Mouse (Mus musculus): ENCODE results near the gene Gm20388.

DNA sequence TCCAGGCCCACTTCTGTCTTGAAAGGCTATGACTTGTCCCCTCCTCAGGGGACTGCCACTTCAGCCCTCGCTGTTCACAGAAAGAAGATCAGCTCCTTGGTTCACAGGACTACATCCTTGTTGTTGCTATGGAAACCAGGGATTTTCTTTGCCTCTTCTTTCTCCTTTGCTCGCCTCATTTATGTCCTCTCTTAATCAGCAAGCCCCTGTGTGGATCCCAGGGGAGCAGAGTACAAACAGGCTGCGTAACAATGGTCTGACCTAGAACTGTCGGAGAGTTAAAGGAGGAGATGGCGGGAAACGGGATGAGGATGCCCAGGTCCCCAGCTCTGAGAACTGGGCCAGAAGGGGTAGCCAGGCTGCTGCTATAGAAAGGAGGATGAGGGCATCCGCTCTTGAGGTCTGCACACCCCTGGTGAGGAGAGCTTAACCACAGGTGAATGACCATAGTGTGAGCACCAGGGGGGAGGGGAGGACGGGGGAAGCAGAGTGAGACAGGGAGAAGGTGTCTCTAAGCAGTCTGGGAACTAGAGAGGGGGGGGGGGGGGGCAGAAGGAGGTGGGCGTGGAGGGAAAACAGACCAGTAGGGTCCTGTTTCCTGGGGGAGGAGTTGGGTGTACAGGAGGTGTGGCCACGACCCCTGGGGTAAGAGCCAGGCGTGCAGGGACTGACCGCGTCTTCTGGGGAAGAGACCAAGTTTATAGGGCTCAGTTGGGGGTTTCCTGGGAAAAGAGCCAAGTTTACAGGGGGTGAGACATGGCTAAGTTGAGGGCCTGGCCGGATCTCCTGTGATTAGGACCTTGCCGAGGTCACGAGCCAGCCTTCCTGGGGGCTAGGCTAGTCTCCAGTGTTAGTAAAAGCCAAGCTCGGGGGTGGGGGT lies 1787.3 kb downstream of the Gm20388 start:
- TF ChIP-seq TAL1 (IDR thresholded peaks at IDR 0.05; ENCODE audit: low read length), result no peak
- no peak for TF ChIP-seq GATA1 (IDR thresholded peaks at IDR 0.05; ENCODE audit: low read length)

All from erythroblast, embryonic 14.5 days (primary cell).